Mouse (Mus musculus) cerebellum, adult 2 months (tissue): ENCODE measurements around the gene Armc3.

Source experiments
- CTCF ChIP-seq: fragments of 200-500 bp; IDR thresholded peaks from 2 replicates; pipeline ENCODE4 v1.5.1; 2011; ENCODE audit warnings: low read depth, mild to moderate bottlenecking, control low read depth, low read length, moderate library complexity, borderline replicate concordance; ENCODE audit not compliant: insufficient read depth
- POLR2A ChIP-seq: fragments of 200-500 bp; IDR thresholded peaks from 2 replicates; pipeline ENCODE4 v1.6.1; 2011; ENCODE audit warnings: low read length, control low read depth, borderline replicate concordance; ENCODE audit not compliant: insufficient read depth

DNA sequence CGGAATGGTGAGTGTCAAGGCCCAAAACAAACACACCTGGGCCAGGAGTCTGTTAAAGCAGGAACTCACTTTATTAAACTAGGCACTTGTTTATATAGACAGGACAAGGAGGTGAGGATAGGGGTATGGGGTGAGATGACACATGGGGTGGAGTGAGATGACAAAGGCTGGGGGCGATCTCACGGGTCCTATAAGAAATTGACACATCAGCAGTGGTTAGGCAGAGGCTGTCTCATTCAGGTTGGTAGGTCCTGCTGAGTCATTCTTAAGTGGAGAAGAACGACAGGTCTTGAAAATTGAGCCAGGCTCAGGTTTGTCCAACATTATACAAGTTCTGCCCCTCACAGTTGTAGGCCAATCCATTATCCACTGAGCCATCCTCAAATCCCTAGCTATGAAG lies 128.7 kb downstream of the Armc3 start:
- no peak for TF ChIP-seq CTCF
- no peak for TF ChIP-seq POLR2A
